Mouse (Mus musculus): ENCODE measurements around the gene Gm5105. TPM values are rescaled to one million over a fixed set of nuclear protein-coding genes. Genes with fewer than 3 reads are reported as not detected.

Gm5105 gene
- polyA plus RNA-seq, 1 experiment from 2014 or later: not detected

- Histone ChIP-seq H3K36me3 (no peaks in the 10 kb centered on the region), H3K4me1 (replicated peaks) (no peaks in the 10 kb centered on the region), H3K4me3 (replicated peaks) (no peak overlapping the region), H3K9me3 (no peaks in the 10 kb centered on the region), H3K27ac (no peak overlapping the region), H3K4me2 (replicated peaks) (no peak overlapping the region), H3K9ac (replicated peaks) (no peak overlapping the region), H3K27me3 (no peaks in the 10 kb centered on the region)
- WGBS: 91% methylated on average over 11 of the region's 11 CpGs
- ATAC-seq: no peak
Observed at GRCm38 (mm10) chr3:138050772-138051171, 16.4 kb downstream of the Gm5105 start.

- no peaks in the 10 kb centered on the region for H3K9me3 ChIP-seq
- no peaks in the 10 kb centered on the region for H3K4me1 ChIP-seq (replicated peaks)
- H3K36me3 ChIP-seq: no peaks in the 10 kb centered on the region
- no peak overlapping the region for H3K27ac ChIP-seq
- ATAC-seq: no peak
- no peak overlapping the region for H3K4me3 ChIP-seq (replicated peaks)
- WGBS: 92% methylated on average over 6 of the region's 6 CpGs
- H3K4me2 ChIP-seq (replicated peaks): no peak overlapping the region
- H3K27me3 ChIP-seq: no peaks in the 10 kb centered on the region
- no peak overlapping the region for H3K9ac ChIP-seq (replicated peaks)
Observed at GRCm38 (mm10) chr3:138049555-138049954, 17.6 kb downstream of the Gm5105 start.

GRCm38 (mm10) chr3:138043316-138043715 lies 23.9 kb downstream of the Gm5105 start:
- Histone ChIP-seq H3K9me3 (no peaks in the 10 kb centered on the region), H3K4me1 (replicated peaks) (no peaks in the 10 kb centered on the region), H3K36me3 (no peaks in the 10 kb centered on the region), H3K9ac (replicated peaks) (no peak overlapping the region), H3K27ac (no peak overlapping the region), H3K27me3 (no peaks in the 10 kb centered on the region), H3K4me2 (replicated peaks) (no peak overlapping the region), H3K4me3 (replicated peaks) (no peak overlapping the region)
- 81% methylated on average over 7 of the region's 7 CpGs for WGBS
- no peak for ATAC-seq

- H3K36me3 ChIP-seq: no peaks in the 10 kb centered on the region
- no peak overlapping the region for H3K9ac ChIP-seq (replicated peaks)
- no peak for ATAC-seq
- WGBS: 62% methylated on average over 3 of the region's 3 CpGs
- no peaks in the 10 kb centered on the region for H3K27me3 ChIP-seq
- no peaks in the 10 kb centered on the region for H3K4me1 ChIP-seq (replicated peaks)
- H3K4me2 ChIP-seq (replicated peaks): no peak overlapping the region
- no peak overlapping the region for H3K4me3 ChIP-seq (replicated peaks)
- no peaks in the 10 kb centered on the region for H3K9me3 ChIP-seq
- H3K27ac ChIP-seq: no peak overlapping the region
Observed at GRCm38 (mm10) chr3:138041591-138042301, 25.4 kb downstream of the Gm5105 start.

GRCm38 (mm10) chr3:138040938-138041337 lies 26.2 kb downstream of the Gm5105 start:
- no peaks in the 10 kb centered on the region for H3K36me3 ChIP-seq
- H3K9ac ChIP-seq (replicated peaks): no peak overlapping the region
- no peaks in the 10 kb centered on the region for H3K4me1 ChIP-seq (replicated peaks)
- no peak overlapping the region for H3K4me3 ChIP-seq (replicated peaks)
- ATAC-seq: no peak
- WGBS: 87% methylated on average over 2 of the region's 2 CpGs
- H3K27ac ChIP-seq: no peak overlapping the region
- no peaks in the 10 kb centered on the region for H3K27me3 ChIP-seq
- H3K4me2 ChIP-seq (replicated peaks): no peak overlapping the region
- H3K9me3 ChIP-seq: no peaks in the 10 kb centered on the region

- H3K27me3 ChIP-seq: no peaks in the 10 kb centered on the region
- H3K36me3 ChIP-seq: no peaks in the 10 kb centered on the region
- no peaks in the 10 kb centered on the region for H3K9me3 ChIP-seq
- H3K4me2 ChIP-seq (replicated peaks): no peak overlapping the region
- no peak overlapping the region for H3K9ac ChIP-seq (replicated peaks)
- no peaks in the 10 kb centered on the region for H3K4me1 ChIP-seq (replicated peaks)
- WGBS: 91% methylated on average over 6 of the region's 6 CpGs
- no peak overlapping the region for H3K27ac ChIP-seq
- no peak for ATAC-seq
- no peak overlapping the region for H3K4me3 ChIP-seq (replicated peaks)
Observed at GRCm38 (mm10) chr3:138033986-138034385, 33.2 kb downstream of the Gm5105 start.

- H3K9ac ChIP-seq (replicated peaks): no peak overlapping the region
- H3K4me2 ChIP-seq (replicated peaks): no peak overlapping the region
- no peak for ATAC-seq
- H3K27ac ChIP-seq: no peak overlapping the region
- H3K27me3 ChIP-seq: no peaks in the 10 kb centered on the region
- no peak overlapping the region for H3K4me3 ChIP-seq (replicated peaks)
- no peaks in the 10 kb centered on the region for H3K4me1 ChIP-seq (replicated peaks)
- no peaks in the 10 kb centered on the region for H3K36me3 ChIP-seq
- WGBS: 88% methylated on average over 6 of the region's 6 CpGs
- no peaks in the 10 kb centered on the region for H3K9me3 ChIP-seq
Observed at GRCm38 (mm10) chr3:138030563-138030962, 36.6 kb downstream of the Gm5105 start.

- H3K9ac ChIP-seq (replicated peaks): no peak overlapping the region
- 90% methylated on average over 5 of the region's 5 CpGs for WGBS
- no peak overlapping the region for H3K4me2 ChIP-seq (replicated peaks)
- H3K27me3 ChIP-seq: no peaks in the 10 kb centered on the region
- no peaks in the 10 kb centered on the region for H3K36me3 ChIP-seq
- H3K9me3 ChIP-seq: no peaks in the 10 kb centered on the region
- ATAC-seq: no peak
- H3K4me3 ChIP-seq (replicated peaks): no peak overlapping the region
- H3K4me1 ChIP-seq (replicated peaks): no peaks in the 10 kb centered on the region
- no peak overlapping the region for H3K27ac ChIP-seq
Observed at GRCm38 (mm10) chr3:138029351-138029750, 37.8 kb downstream of the Gm5105 start.

GRCm38 (mm10) chr3:138027575-138028362 lies 39.4 kb downstream of the Gm5105 start:
- Histone ChIP-seq H3K4me3 (replicated peaks) (no peak overlapping the region), H3K4me2 (replicated peaks) (no peak overlapping the region), H3K4me1 (replicated peaks) (no peaks in the 10 kb centered on the region), H3K27ac (no peak overlapping the region), H3K27me3 (no peaks in the 10 kb centered on the region), H3K9ac (replicated peaks) (no peak overlapping the region), H3K9me3 (no peaks in the 10 kb centered on the region; the same call in 1 of the 2 replicates), H3K36me3 (no peaks in the 10 kb centered on the region)
- WGBS: 82% methylated on average over 5 of the region's 5 CpGs
- ATAC-seq: no peak

GRCm38 (mm10) chr3:138026286-138026685 lies 40.9 kb downstream of the Gm5105 start:
- Histone ChIP-seq H3K4me2 (replicated peaks) (no peak overlapping the region), H3K36me3 (no peaks in the 10 kb centered on the region), H3K27ac (no peak overlapping the region), H3K27me3 (no peaks in the 10 kb centered on the region), H3K9me3 (no peaks in the 10 kb centered on the region; the same call in 1 of the 2 replicates), H3K4me3 (replicated peaks) (no peak overlapping the region), H3K9ac (replicated peaks) (no peak overlapping the region), H3K4me1 (replicated peaks) (no peaks in the 10 kb centered on the region)
- no peak for ATAC-seq
- 91% methylated on average over 10 of the region's 10 CpGs for WGBS

GRCm38 (mm10) chr3:138022651-138023050 lies 44.5 kb downstream of the Gm5105 start:
- WGBS: 82% methylated on average over 4 of the region's 4 CpGs

GRCm38 (mm10) chr3:138022003-138022402 lies 45.2 kb downstream of the Gm5105 start:
- no peak overlapping the region for H3K27ac ChIP-seq
- H3K4me3 ChIP-seq (replicated peaks): no peak overlapping the region
- no peak overlapping the region for H3K9ac ChIP-seq (replicated peaks)
- ATAC-seq: no peak
- no peaks in the 10 kb centered on the region for H3K27me3 ChIP-seq
- no peak overlapping the region for H3K4me2 ChIP-seq (replicated peaks)
- H3K36me3 ChIP-seq: no peaks in the 10 kb centered on the region
- H3K4me1 ChIP-seq (replicated peaks): no peaks in the 10 kb centered on the region
- H3K9me3 ChIP-seq: no peaks in the 10 kb centered on the region; the same call in 1 of the 2 replicates
- 80% methylated on average over 4 of the region's 4 CpGs for WGBS

More at GRCm38 (mm10) chr3:138022651-138023050, 44.5 kb downstream of the Gm5105 start:
- Histone ChIP-seq H3K27me3 (no peaks in the 10 kb centered on the region), H3K9me3 (no peaks in the 10 kb centered on the region; the same call in 1 of the 2 replicates), H3K9ac (replicated peaks) (no peak overlapping the region), H3K4me3 (replicated peaks) (no peak overlapping the region), H3K27ac (no peak overlapping the region), H3K36me3 (no peaks in the 10 kb centered on the region), H3K4me1 (replicated peaks) (no peaks in the 10 kb centered on the region), H3K4me2 (replicated peaks) (no peak overlapping the region)
- no peak for ATAC-seq
